Mouse (Mus musculus) skeletal muscle tissue, adult 2 months (tissue): ENCODE results near the gene Dusp5.
A peak's percentile ranks its signal among the peaks of the same experiment; 100 is the strongest.
"Not testable (repeated sequence)": the region's sequence is repeated elsewhere in the genome, so short reads cannot be mapped to it uniquely, and the experiment has no call there.

Experiments
- DNase-seq: peaks from one replicate; pipeline ENCODE4 v3.0.0-alpha.2; 2012; ENCODE audit warnings: low read depth, low spot score

Gene Dusp5

DNA sequence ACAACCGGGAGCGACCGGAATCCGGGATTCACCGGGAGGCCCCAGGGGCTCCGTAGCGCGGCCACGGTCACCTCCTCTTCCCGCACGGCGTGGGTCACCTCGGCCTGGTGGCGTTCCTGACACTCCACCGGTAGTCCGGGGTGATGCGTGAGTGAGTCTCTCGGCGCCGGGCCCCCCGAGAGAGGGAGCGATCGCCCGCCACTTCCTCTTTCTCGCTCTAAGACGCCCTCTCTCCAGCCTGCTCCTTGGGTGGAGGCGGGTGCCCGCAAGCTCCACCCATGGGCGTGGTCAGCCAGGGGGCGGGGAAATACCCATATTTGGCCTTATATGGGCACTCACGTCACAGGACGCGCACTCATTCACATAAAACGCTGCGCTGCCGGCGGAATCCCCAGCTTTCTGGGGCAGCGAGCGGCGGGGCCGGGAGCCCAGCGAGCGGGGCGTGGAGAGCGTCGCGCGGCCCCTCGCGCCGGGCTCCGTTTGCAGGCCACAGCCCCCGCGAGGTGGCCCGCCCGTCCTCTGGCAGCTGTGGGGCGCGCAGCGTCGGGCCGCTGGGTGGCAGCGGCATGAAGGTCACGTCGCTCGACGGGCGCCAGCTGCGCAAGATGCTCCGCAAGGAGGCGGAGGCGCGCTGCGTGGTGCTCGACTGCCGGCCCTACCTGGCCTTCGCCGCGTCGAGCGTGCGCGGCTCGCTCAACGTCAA is at the start of gene Dusp5:
TSS of gene Dusp5 (plus strand) at position 358 of the 703 bp plus-strand sequence.
- DNase-seq = peak; percentile 92

DNA sequence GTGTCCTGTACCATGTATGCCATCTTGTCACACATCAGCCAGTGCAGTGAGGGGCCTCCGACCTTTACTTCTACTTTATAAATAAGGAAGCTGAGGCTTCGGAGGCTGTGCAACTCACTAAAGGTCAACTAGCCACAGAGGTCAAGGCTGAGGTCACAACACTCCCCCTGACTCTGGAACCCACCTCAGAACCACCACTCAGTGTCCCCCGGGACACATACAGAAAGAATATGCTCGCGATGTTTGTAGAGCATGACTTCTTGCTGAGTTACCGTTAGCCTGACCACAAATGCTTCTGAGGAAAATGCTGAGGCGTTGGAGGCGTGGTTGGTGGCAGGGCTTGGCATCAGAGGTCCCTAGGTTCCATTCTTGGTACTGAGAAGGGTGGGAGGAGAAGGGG is 49.3 kb upstream of the Dusp5 start:
- DNase-seq = no peak

DNA sequence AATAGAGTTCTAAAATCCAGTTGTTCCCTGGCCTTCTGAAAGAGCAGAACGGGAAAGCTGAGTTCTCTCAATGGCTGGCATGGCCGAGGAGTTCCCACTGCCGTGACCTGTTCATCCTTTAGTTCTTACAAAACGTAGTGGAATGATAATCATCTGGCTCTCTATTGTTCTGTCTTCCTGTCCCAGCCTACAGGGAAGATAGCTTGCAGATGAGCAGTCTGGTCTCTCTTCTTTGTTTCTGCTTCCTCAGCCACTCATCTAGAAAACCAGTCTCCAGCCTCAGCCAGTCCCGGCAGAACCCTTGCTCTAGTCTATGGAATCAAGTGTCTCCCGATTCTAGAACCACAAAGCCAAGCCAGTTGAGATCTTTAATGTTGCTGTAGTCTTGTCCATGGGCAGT is 46.8 kb upstream of the Dusp5 start:
- DNase-seq = no peak

- no peak for DNase-seq
These were observed 46.4 kb upstream of the Dusp5 start for GRCm38 (mm10) chr19:53482527-53482926.

- no peak for DNase-seq
These were observed 44.9 kb upstream of the Dusp5 start for GRCm38 (mm10) chr19:53483984-53484383.

- DNase-seq = peak; percentile 67
These were observed 44.0 kb upstream of the Dusp5 start for GRCm38 (mm10) chr19:53484918-53485317.

- DNase-seq = no peak
These were observed 39.7 kb upstream of the Dusp5 start for GRCm38 (mm10) chr19:53489187-53489586.

GRCm38 (mm10) chr19:53489910-53490309 is 39.0 kb upstream of the Dusp5 start:
- DNase-seq = no peak

DNA sequence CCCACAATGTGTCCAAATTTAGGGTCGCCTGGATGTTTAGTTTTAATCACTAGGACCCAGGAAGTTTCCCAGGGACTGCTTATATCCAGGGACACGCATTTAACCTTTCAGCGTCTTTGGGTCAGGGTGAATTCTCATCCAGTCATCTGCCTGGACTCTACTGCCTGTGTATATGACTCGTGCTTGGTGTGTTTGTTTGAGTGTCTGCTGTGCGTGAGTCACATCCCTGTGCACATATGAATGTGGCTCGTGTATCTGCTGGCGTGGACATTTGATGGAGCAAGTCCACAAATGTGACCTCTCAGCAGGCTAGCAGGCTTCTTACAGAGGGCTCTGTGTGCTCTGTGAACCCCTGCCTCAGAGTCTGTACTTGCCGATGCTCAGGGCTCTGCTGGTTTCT is 38.0 kb upstream of the Dusp5 start:
- no peak for DNase-seq

GRCm38 (mm10) chr19:53492528-53492927 is 36.4 kb upstream of the Dusp5 start:
- no peak for DNase-seq

GRCm38 (mm10) chr19:53493866-53494265 is 35.0 kb upstream of the Dusp5 start:
- no peak for DNase-seq

DNA sequence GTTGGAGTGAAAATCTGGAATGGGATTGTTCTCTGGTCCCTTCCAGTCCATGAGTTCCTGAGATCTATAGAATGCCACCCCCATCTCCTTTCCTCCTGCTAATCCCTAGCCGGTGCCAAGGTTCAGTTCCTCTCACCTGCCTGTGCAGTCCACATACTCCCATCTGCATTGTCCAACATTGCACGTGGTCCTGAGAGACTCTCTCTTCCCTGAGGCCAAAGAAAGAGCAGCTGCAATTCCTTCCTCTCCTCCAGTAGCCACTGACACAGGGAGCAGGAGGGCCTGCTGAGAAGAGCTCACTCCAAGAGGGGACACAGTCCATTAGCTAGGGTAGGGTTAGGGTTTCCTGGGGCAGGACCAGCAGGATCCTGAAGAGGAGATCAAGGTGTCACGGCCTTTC is 31.0 kb upstream of the Dusp5 start:
- no peak for DNase-seq

DNA sequence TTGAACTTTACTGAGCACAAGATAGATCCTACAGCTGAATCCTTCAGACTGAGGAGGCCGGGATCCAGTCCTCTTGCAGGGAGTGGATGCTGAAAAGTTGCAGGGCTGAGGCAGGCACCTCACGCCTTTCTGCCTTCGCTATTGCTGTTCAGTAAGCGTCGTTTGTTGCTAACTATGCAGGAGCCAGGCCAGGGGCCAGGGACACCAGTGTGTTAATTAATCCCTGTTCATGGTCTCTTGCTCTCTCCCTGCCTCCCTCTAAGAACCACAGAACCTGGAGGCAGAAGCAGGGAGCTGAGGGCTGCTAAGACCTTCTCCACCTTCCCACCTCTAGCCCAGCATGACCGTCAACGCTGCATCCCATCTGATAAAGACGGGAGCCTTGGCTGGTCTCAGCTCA is 29.9 kb upstream of the Dusp5 start:
- DNase-seq = no peak

DNA sequence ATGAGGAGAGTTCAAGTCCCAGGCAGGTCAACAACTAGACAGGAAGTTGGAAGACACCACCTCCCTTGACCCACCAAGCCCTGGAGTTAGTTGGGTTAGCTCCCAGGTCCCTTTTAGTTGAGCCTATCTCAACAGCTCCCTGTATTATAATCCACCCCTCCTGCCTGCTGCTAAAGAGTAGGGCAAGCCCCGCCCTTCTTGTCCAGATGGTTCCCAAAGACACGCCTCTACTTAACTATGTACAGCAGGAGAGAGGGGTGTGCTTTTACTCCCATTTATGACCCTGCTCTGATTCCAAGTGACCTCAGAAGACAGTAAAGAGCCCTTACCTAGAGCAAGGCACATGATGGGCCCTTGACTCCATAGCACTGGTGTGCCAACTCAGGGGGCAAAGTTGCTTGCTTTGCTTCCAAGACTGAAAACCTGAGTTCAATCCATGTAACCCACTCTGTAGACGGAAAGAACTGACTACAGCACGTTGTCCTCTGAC is 29.4 kb upstream of the Dusp5 start:
- DNase-seq = no peak

DNA sequence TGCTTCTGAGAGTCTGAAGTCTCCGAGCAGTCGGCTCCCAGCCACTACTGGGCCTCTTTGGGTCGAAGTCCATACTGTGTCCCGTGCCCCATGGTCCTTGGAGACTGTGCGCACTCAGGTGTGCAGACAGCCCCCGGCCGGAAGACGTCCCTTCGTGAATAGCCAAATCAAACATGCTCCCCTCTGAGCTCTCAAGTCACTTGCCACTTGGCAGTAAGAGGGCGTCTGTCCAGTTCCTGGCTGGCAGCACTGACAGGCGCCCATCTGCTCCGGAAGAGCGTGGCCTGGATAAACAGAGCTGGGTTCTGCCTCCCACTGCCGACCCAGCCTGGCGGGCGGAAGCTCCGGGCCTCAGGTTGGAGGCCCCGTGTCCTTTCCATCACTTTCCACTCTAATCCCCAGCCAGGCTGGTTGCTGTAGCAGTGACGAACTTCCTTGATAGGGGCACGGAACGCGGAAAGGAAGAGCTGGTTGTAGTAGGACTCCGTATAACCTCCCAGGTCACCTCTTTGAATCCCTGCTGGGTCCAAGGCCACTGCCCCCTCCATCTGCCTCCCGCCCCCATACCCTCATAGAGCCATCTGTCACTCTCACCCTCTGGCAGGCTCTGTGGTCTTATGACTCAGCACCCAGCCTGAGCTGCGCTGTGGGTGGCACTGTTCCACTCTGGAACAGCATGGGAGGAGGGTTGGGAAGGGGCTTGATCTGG is 28.5 kb upstream of the Dusp5 start:
- DNase-seq = peak; percentile 13

- DNase-seq = not testable (repeated sequence)
These were observed 27.7 kb upstream of the Dusp5 start for GRCm38 (mm10) chr19:53501239-53501638.

- DNase-seq = no peak
These were observed 27.1 kb upstream of the Dusp5 start for GRCm38 (mm10) chr19:53501765-53502164.

GRCm38 (mm10) chr19:53502891-53503371 is 26.0 kb upstream of the Dusp5 start:
- DNase-seq = peak; percentile 25

- DNase-seq = no peak
These were observed 24.7 kb upstream of the Dusp5 start for GRCm38 (mm10) chr19:53504181-53504580.

DNA sequence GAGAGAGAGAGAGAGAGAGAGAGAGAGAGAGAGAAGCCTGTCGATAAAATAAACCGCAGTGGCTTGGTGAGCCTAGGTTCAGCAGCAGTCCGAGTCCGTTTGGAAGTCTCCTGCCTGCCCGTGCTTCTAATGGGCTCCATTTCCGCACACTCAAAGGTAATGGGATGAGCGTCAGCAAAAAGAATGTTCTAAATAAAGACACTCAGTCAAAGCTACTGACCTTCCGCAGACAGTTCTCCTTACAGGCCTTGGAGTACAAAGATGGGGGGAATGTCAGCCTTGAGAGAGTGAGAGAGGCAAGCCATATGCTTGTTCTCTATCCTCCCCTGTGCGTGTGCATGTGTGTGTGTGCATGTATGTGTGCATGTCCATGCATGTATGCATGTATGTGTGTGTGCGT is 23.2 kb upstream of the Dusp5 start:
- DNase-seq = no peak

- no peak for DNase-seq
These were observed 21.4 kb upstream of the Dusp5 start for GRCm38 (mm10) chr19:53507497-53507896.

GRCm38 (mm10) chr19:53511244-53511934 is 17.5 kb upstream of the Dusp5 start:
- DNase-seq = no peak
